Mouse (Mus musculus): ENCODE measurements around the gene Nfil3. TPM values are rescaled to one million over a fixed set of nuclear protein-coding genes. Genes with fewer than 3 reads are reported as not detected.

The Nfil3 gene
- polyA plus RNA-seq, 1 experiment from 2014 or later, result 39.6 TPM

GRCm38 (mm10) chr13:52980211-52980950 lies 492 bp downstream of the Nfil3 start:
- H3K27ac ChIP-seq, result peak overlapping the region; percentile 97
- peaks cover 6% of the 10 kb centered on the region; the same call in 1 of the 2 replicates for H3K27me3 ChIP-seq
- ATAC-seq (ENCODE audit: low FRiP score), result peak; percentile 81
- H3K4me1 ChIP-seq, result peaks cover 33% of the 10 kb centered on the region
- H3K9me3 ChIP-seq (replicated peaks), result no peaks in the 10 kb centered on the region
- no peaks in the 10 kb centered on the region for H3K36me3 ChIP-seq
- WGBS, result under 1% methylated on average over 67 of the region's 77 CpGs
- peak overlapping the region; percentile 84 for H3K4me3 ChIP-seq
- peak overlapping the region; percentile 89 for H3K9ac ChIP-seq
- H3K4me2 ChIP-seq (replicated peaks), result peak overlapping the region; percentile 94

- peaks cover 35% of the 10 kb centered on the region for H3K4me1 ChIP-seq
- H3K36me3 ChIP-seq, result no peaks in the 10 kb centered on the region
- H3K27ac ChIP-seq, result peak overlapping the region; percentile 97
- peak overlapping the region; percentile 94 for H3K4me2 ChIP-seq (replicated peaks)
- H3K27me3 ChIP-seq, result peaks cover 6% of the 10 kb centered on the region; the same call in 1 of the 2 replicates
- H3K4me3 ChIP-seq, result peak overlapping the region; percentile 84
- H3K9ac ChIP-seq, result peak overlapping the region; percentile 89
- ATAC-seq (ENCODE audit: low FRiP score), result no peak
- no peaks in the 10 kb centered on the region for H3K9me3 ChIP-seq (replicated peaks)
- under 1% methylated on average over 22 of the region's 22 CpGs for WGBS
Measured at GRCm38 (mm10) chr13:52979331-52980051, 1.4 kb downstream of the Nfil3 start.

- ATAC-seq (ENCODE audit: low FRiP score), result peak; percentile 17
Measured at GRCm38 (mm10) chr13:52978321-52978981, 2.4 kb downstream of the Nfil3 start.

DNA sequence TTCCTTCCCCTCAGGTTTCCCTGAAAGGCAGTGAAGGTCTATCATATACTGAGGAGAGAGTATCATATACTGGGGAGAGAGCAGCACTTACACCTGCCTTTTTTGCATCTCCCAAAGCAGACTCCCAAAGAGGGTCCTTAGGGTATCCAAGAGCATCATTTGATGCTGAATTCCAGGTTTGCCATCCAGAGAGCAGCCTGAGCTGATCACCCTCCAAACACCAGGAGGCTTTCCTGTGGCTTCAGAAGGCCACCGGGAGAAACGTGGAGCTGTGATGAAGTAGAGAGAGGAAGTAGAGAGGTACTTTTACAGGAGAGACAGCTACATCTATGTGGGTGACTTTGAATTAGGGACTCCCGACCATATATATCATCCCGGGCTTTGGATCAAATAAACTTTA lies 3.1 kb downstream of the Nfil3 start:
- H3K4me1 ChIP-seq, result peaks cover 35% of the 10 kb centered on the region
- H3K9me3 ChIP-seq (replicated peaks), result no peaks in the 10 kb centered on the region
- peak overlapping the region; percentile 84 for H3K4me3 ChIP-seq
- peak overlapping the region; percentile 95 for H3K27ac ChIP-seq
- peak overlapping the region; percentile 91 for H3K9ac ChIP-seq
- H3K4me2 ChIP-seq (replicated peaks), result peak overlapping the region; percentile 94
- no peaks in the 10 kb centered on the region for H3K36me3 ChIP-seq
- WGBS, result 29% methylated on average over 4 of the region's 4 CpGs
- H3K27me3 ChIP-seq, result peaks cover 6% of the 10 kb centered on the region; the same call in 1 of the 2 replicates
- no peak for ATAC-seq (ENCODE audit: low FRiP score)

More at GRCm38 (mm10) chr13:52978321-52978981, 2.4 kb downstream of the Nfil3 start:
- Histone ChIP-seq H3K4me1 (peaks cover 35% of the 10 kb centered on the region), H3K36me3 (no peaks in the 10 kb centered on the region), H3K9me3 (replicated peaks) (no peaks in the 10 kb centered on the region), H3K9ac (peak overlapping the region; percentile 91), H3K4me3 (peak overlapping the region; percentile 84), H3K27me3 (peaks cover 6% of the 10 kb centered on the region; the same call in 1 of the 2 replicates), H3K27ac (peak overlapping the region; percentile 95), H3K4me2 (replicated peaks) (peak overlapping the region; percentile 94)
- WGBS, result 2% methylated on average over 42 of the region's 64 CpGs

DNA sequence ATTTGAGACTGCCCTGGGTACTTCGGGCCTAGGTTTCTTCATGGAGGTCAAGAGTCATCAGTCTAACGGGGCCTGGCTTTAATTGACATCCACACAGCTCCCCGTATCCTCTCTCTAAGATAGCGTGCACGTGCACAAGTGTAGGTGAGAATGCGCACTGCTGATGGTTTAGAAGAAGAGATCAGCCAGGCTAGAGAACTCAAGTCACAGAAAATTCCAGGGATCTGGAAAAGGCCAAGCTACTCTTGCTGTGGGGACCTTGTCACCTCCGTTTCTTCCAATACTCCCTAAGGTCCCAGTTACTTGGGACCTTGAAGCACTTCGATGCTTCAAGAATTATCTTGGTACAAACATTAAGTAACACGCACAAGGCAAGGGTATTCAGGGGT lies 3.7 kb downstream of the Nfil3 start:
- no peak for ATAC-seq (ENCODE audit: low FRiP score)
- Histone ChIP-seq H3K4me2 (replicated peaks) (peak overlapping the region; percentile 94), H3K9ac (no peak overlapping the region), H3K27me3 (peaks cover 6% of the 10 kb centered on the region; the same call in 1 of the 2 replicates), H3K27ac (peak overlapping the region; percentile 95; the same call in 1 of the 2 replicates), H3K36me3 (no peaks in the 10 kb centered on the region), H3K4me1 (peaks cover 33% of the 10 kb centered on the region), H3K9me3 (replicated peaks) (no peaks in the 10 kb centered on the region), H3K4me3 (peak overlapping the region; percentile 84)
- WGBS, result 67% methylated on average over 9 of the region's 9 CpGs

DNA sequence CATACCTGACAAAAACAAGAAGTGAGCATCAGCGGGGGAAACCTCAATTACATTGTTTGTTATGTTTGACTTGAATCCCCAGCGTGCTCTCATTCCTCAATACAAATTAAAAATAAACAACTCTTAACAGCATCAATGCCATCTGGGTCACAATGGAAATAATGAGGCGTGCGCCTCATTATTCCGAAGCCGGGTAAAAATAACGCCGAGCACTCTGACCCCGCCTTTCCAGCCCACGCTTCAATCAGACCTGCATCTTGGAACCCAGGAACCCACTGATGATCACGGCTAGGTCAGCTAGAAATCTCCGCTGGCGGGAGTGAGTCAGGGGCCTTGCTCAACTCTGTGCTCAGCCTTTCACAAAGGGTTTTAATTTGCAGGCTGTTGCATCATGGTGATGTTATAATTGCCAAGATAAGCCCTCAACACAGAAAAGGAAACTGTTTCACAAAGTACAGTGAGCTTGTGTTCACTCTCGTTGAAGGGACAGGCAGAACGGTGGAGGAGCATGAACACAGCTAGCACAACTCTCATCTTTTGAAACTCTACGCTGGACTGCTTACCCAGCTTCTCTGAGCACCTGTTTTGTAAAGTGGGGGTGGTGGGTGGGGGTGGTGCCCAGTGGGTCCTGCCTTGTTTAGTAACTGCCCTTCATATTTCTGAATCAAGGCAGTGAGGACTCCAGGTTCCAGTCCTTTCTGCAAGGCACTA lies 4.2 kb downstream of the Nfil3 start:
- 0 out of 2 replicates have a peak overlapping the region, but pooled peaks have one; percentile 9 for H3K27ac ChIP-seq
- peaks cover 2% of the 10 kb centered on the region; the same call in 1 of the 2 replicates for H3K27me3 ChIP-seq
- WGBS, result 27% methylated on average over 16 of the region's 16 CpGs
- H3K4me1 ChIP-seq, result peaks cover 27% of the 10 kb centered on the region
- H3K36me3 ChIP-seq, result no peaks in the 10 kb centered on the region
- no peaks in the 10 kb centered on the region for H3K9me3 ChIP-seq (replicated peaks)
- no peak for ATAC-seq (ENCODE audit: low FRiP score)
- peak overlapping the region; percentile 2 for H3K4me3 ChIP-seq
- H3K4me2 ChIP-seq (replicated peaks), result peak overlapping the region; percentile 94
- peak overlapping the region; percentile 35 for H3K9ac ChIP-seq

- H3K9ac ChIP-seq, result no peak overlapping the region
- H3K4me3 ChIP-seq, result peak overlapping the region; percentile 2; the same call in 1 of the 2 replicates
- peak overlapping the region; percentile 94; the same call in 1 of the 2 replicates for H3K4me2 ChIP-seq (replicated peaks)
- no peaks in the 10 kb centered on the region for H3K36me3 ChIP-seq
- no peak overlapping the region for H3K27ac ChIP-seq
- peaks cover 26% of the 10 kb centered on the region for H3K4me1 ChIP-seq
- 38% methylated on average over 8 of the region's 8 CpGs for WGBS
- ATAC-seq (ENCODE audit: low FRiP score), result no peak
- no peaks in the 10 kb centered on the region for H3K9me3 ChIP-seq (replicated peaks)
- no peaks in the 10 kb centered on the region for H3K27me3 ChIP-seq
Measured at GRCm38 (mm10) chr13:52976130-52976509, 4.8 kb downstream of the Nfil3 start.

GRCm38 (mm10) chr13:52974676-52975075 lies 6.2 kb downstream of the Nfil3 start:
- no peak overlapping the region for H3K4me3 ChIP-seq
- no peak overlapping the region for H3K27ac ChIP-seq
- H3K9ac ChIP-seq, result no peak overlapping the region
- H3K9me3 ChIP-seq (replicated peaks), result no peaks in the 10 kb centered on the region
- peaks cover 26% of the 10 kb centered on the region for H3K4me1 ChIP-seq
- H3K4me2 ChIP-seq (replicated peaks), result no peak overlapping the region
- WGBS, result 84% methylated on average over 3 of the region's 3 CpGs
- H3K36me3 ChIP-seq, result no peaks in the 10 kb centered on the region
- H3K27me3 ChIP-seq, result no peaks in the 10 kb centered on the region
- no peak for ATAC-seq (ENCODE audit: low FRiP score)

DNA sequence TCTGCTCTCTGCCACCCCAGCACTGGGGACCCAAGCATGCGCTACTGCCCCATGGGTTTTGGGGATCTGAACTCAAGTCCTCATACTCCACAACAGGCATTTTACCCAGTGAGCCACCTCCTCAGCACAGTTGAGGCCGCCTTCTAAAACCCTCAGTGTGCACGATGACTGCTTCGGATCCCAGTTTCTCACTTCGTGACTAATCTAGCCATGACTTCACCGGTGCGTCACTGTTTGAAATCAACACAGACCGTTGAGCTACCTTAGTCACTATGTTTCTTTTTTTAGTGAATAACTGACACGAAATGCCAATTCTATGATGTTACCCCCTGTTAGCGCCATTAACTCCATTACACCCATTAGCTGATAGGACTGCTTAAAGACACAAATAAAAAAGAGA lies 7.4 kb downstream of the Nfil3 start:
- H3K27me3 ChIP-seq, result no peaks in the 10 kb centered on the region
- H3K4me2 ChIP-seq (replicated peaks), result no peak overlapping the region
- H3K27ac ChIP-seq, result no peak overlapping the region
- H3K36me3 ChIP-seq, result peaks cover 4% of the 10 kb centered on the region
- no peak overlapping the region for H3K4me3 ChIP-seq
- peaks cover 26% of the 10 kb centered on the region for H3K4me1 ChIP-seq
- no peaks in the 10 kb centered on the region for H3K9me3 ChIP-seq (replicated peaks)
- ATAC-seq (ENCODE audit: low FRiP score), result no peak
- H3K9ac ChIP-seq, result no peak overlapping the region
- WGBS, result 95% methylated on average over 10 of the region's 10 CpGs

DNA sequence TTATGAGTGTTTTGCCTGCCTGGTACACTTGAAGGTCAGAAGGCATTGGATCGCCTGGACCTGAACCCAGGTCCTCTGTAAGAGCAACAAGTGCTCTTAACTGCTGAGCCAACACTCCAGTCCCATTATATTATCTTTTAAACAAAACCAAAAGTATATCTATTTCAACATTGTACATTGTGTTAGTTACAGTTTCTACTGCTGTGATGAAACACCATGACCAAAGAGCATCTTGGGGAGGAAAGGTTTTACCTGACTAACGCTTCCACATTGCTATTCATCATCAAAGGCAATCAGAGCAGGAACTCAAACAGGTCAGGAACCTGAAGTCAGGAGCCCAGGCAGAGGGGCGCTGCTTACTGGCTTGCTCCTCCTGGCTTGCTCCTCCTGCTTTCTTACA lies 8.2 kb downstream of the Nfil3 start:
- H3K9ac ChIP-seq, result no peak overlapping the region
- H3K4me1 ChIP-seq, result peaks cover 24% of the 10 kb centered on the region
- no peaks in the 10 kb centered on the region for H3K27me3 ChIP-seq
- no peaks in the 10 kb centered on the region for H3K9me3 ChIP-seq (replicated peaks)
- no peak overlapping the region for H3K4me2 ChIP-seq (replicated peaks)
- no peak overlapping the region for H3K27ac ChIP-seq
- no peak for ATAC-seq (ENCODE audit: low FRiP score)
- peaks cover 12% of the 10 kb centered on the region for H3K36me3 ChIP-seq
- H3K4me3 ChIP-seq, result no peak overlapping the region
- 93% methylated on average over 3 of the region's 3 CpGs for WGBS

- Histone ChIP-seq H3K27me3 (no peaks in the 10 kb centered on the region), H3K9me3 (replicated peaks) (no peaks in the 10 kb centered on the region), H3K9ac (no peak overlapping the region), H3K4me1 (peaks cover 6% of the 10 kb centered on the region), H3K36me3 (peaks cover 28% of the 10 kb centered on the region), H3K4me3 (no peak overlapping the region), H3K27ac (no peak overlapping the region), H3K4me2 (replicated peaks) (no peak overlapping the region)
- WGBS, result 89% methylated on average over 6 of the region's 6 CpGs
- no peak for ATAC-seq (ENCODE audit: low FRiP score)
Measured at GRCm38 (mm10) chr13:52970876-52971275, 10.0 kb downstream of the Nfil3 start.

All from hindbrain, embryonic 12.5 days (tissue).